Mouse (Mus musculus) G1E (cell line): ENCODE results near the gene Casc1. TPM values are rescaled to one million over a fixed set of nuclear protein-coding genes. Genes with fewer than 3 reads are reported as not detected.

Experiments
- ATAC-seq: 2 replicates; pipeline ENCODE4 v1.8.0; 2016; ENCODE audit warnings: mild to moderate bottlenecking; ENCODE audit not compliant: insufficient number of reproducible peaks, poor library complexity, low FRiP score, severe bottlenecking; ENCODE audit errors: extremely low read depth
- DNase-seq: peaks from one replicate; pipeline ENCODE4 v3.0.0; 2012; ENCODE audit warnings: low spot score
- H3K27me3 ChIP-seq: 2 replicates; pipeline ENCODE4 v1.6.1; 2012; ENCODE audit warnings: mild to moderate bottlenecking, low read length, inconsistent platforms; ENCODE audit not compliant: insufficient read depth
- H3K36me3 ChIP-seq: replicated peaks from 2 replicates; pipeline ENCODE3; 2012; ENCODE audit warnings: mild to moderate bottlenecking, inconsistent platforms
- H3K4me1 ChIP-seq: 2 replicates; pipeline ENCODE4 v1.6.1; 2012; ENCODE audit warnings: low read depth, low read length, inconsistent platforms, mixed read lengths; ENCODE audit not compliant: insufficient read depth
- H3K4me3 ChIP-seq: 2 replicates; pipeline ENCODE4 v1.5.1; 2012; ENCODE audit warnings: low read depth, mild to moderate bottlenecking, inconsistent platforms, low read length, moderate library complexity, mixed read lengths
- H3K9me3 ChIP-seq: replicated peaks from 2 replicates; pipeline ENCODE4 v1.6.1; 2012; ENCODE audit warnings: inconsistent platforms
- CTCF ChIP-seq: IDR thresholded peaks from 2 replicates; pipeline ENCODE4 v1.5.1; 2012; ENCODE audit warnings: low read depth, low read length, inconsistent platforms, mixed read lengths
- GATA1 ChIP-seq: IDR thresholded peaks from 2 replicates; pipeline ENCODE4 v1.6.1; 2012; ENCODE audit warnings: borderline replicate concordance, low read length, inconsistent platforms, mixed read lengths
- GATA2 ChIP-seq: IDR thresholded peaks from 2 replicates; pipeline ENCODE4 v1.6.1; 2012; ENCODE audit warnings: low read depth, low read length, inconsistent platforms, borderline replicate concordance
- POLR2AphosphoS5 ChIP-seq: IDR thresholded peaks from 2 replicates; pipeline ENCODE4 v1.6.1; 2012; ENCODE audit warnings: low read depth, low read length, inconsistent platforms; ENCODE audit not compliant: insufficient replicate concordance
- TAL1 ChIP-seq: conservative IDR thresholded peaks from 2 replicates; pipeline ENCODE4 v1.6.1; 2012; ENCODE audit warnings: low read depth, low read length, inconsistent platforms, mixed read lengths
- polyA plus RNA-seq: library from polyadenylated mRNA; stranded (reverse); fragments of >175 nt; gene quantifications from 2 replicates; pipeline ENCODE4 v1.2.3, GENCODE M21; 2012
- total RNA-seq, 2 experiments: library from RNA; stranded (forward) in 1 of 2; stranded (reverse) in 1 of 2; fragments of 200-1000 nt in 1 of 2; fragments of >200 nt in 1 of 2; fragmentation: Nextera tagmentation in 1 of 2; gene quantifications; 2 replicates each; pipeline ENCODE4 v1.2.3; 2014 to 2017

Casc1 gene
- total and polyA plus RNA-seq, 3 experiments, result 0.60 to 0.71 TPM; not detected in 1

DNA sequence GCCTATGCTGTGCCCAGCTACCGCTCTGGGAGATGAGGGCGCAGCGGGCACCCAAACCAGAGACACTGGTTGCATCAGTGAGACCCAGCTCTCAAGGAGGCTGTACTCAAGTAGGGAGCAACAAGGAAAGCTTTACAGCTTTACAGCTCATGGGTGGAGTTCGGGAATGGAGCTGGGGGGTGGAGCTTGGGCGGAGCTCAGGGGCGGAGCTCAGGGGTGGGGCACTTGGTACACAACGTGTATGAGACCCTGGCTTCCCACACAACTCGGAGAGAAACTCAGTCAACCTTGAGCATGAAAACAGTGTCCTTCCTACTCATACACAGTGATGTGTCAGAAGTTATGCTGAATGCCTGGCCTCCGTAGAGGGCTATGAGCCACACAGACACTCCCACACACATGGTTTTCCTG lies 35.2 kb downstream of the Casc1 start:
- Histone ChIP-seq H3K27me3 (no peaks in the 10 kb centered on the region), H3K36me3 (no peaks in the 10 kb centered on the region), H3K4me3 (no peak overlapping the region), H3K4me1 (no peaks in the 10 kb centered on the region), H3K9me3 (peaks cover 64% of the 10 kb centered on the region)
- no peak for TF ChIP-seq CTCF
- TF ChIP-seq GATA1, result no peak
- TF ChIP-seq GATA2, result no peak
- TF ChIP-seq POLR2AphosphoS5, result no peak
- no peak for TF ChIP-seq TAL1
- ATAC-seq, result no peak
- no peak for DNase-seq

DNA sequence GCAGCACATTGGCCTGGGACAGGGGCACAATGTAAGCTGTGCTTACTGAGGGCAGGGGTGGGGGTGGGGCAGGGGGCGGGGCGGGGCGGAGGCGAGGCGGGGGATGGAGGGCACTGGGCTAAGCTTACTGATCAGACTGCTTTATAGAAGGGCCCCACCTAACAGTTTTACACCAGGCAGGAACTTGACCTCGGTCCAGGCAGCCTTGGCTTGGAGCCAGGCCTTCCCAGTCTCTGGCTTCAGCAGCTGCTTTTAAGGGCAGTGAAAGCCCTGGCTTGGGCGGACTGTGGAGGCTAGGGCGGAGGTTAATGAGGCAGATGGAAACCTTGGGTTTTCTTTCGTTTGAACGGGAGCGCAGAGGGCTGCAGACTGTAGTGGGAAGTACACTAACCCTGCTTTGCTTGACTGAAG lies 37.0 kb downstream of the Casc1 start:
- no peaks in the 10 kb centered on the region for H3K4me1 ChIP-seq
- H3K27me3 ChIP-seq, result no peaks in the 10 kb centered on the region
- TF ChIP-seq CTCF (no peak), POLR2AphosphoS5 (no peak), GATA1 (no peak), TAL1 (no peak), GATA2 (no peak)
- no peak for ATAC-seq
- DNase-seq, result no peak
- no peak overlapping the region for H3K4me3 ChIP-seq
- peaks cover 55% of the 10 kb centered on the region for H3K9me3 ChIP-seq
- no peaks in the 10 kb centered on the region for H3K36me3 ChIP-seq

DNA sequence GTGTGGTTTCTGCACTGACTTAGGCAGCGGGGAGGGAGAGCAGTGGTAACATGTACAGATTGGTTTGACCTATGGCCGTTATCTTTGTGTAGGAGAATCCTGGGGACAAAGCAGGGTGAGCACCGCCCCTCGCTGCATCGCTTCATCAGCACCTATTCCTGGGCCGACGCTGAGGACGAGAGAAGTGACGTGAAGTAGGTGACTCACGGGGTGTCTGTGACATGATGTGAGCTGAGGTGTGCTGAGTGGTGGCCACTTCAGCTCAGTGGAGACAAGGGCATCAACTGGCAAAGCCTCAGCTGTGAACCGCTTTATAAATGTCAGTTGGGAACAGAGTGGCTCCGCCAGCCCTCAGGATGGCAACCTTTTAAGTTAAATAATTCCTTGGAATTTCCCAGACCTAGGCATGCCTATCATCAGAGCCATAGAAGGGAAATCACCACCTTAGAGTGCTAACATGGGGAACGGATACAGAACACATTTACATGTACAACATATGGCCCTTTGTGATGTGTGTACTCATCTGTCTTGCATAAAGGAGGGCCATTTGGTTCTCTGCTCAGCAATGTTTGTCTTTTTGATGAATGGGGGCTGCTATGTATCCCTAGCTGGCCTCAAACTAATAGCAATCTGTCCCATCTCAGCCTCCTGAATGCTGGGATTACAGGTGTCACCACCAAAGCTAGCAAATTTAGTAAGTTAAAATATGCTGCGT lies 38.8 kb downstream of the Casc1 start:
- no peak for ATAC-seq
- DNase-seq, result no peak
- Histone ChIP-seq H3K36me3 (no peaks in the 10 kb centered on the region), H3K4me1 (no peaks in the 10 kb centered on the region), H3K27me3 (no peaks in the 10 kb centered on the region), H3K9me3 (peaks cover 56% of the 10 kb centered on the region), H3K4me3 (no peak overlapping the region)
- no peak for TF ChIP-seq CTCF
- no peak for TF ChIP-seq GATA1
- no peak for TF ChIP-seq POLR2AphosphoS5

DNA sequence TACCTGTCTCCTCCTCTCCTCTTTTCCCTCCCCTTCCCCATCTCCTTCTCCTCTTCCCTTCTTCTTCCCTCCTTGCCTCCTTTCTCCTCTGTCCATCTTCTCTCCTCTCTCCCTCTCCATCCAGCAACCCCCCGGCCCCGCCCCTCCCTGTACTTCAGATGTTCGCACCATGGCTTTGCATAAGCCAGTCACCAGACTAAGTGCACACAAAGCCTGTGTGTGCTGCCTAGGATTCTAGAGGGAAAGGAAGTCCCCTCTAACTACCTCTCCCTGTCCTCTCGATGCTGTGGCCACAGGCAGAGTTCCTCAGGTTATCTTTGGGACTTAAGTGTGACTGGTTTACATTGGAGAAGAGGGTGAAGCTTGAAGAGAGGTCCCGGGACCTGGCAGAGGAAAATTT lies 50.2 kb downstream of the Casc1 start:
- ATAC-seq (no peak), DNase-seq (no peak)
- Histone ChIP-seq H3K9me3 (peaks cover 47% of the 10 kb centered on the region), H3K27me3 (no peaks in the 10 kb centered on the region), H3K4me1 (no peaks in the 10 kb centered on the region), H3K36me3 (no peaks in the 10 kb centered on the region), H3K4me3 (no peak overlapping the region)
- TF ChIP-seq CTCF, result no peak
- TF ChIP-seq GATA1, result no peak
- TF ChIP-seq POLR2AphosphoS5, result no peak
- TF ChIP-seq GATA2, result no peak
- TF ChIP-seq TAL1, result no peak

DNA sequence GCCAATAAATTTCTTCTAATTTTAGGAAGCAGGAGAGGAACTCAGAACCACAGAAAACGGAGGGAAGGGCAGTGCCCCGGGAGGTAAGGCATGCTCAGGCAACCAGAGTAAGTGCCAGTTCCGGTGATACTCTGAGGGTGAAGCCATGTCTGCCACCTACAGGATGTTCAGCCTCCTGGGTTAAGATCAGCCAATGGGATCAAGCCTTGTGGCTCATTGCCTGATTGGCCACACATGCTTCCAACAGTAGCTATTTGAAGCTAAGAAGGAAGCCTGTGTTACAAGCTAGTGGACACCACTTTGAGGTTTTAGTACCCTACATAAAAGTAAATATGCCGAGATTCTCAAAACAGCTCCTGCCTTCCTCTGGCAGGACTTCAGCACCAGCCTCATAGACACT lies 52.2 kb downstream of the Casc1 start:
- no peaks in the 10 kb centered on the region for H3K36me3 ChIP-seq
- H3K4me1 ChIP-seq, result no peaks in the 10 kb centered on the region
- peaks cover 32% of the 10 kb centered on the region for H3K9me3 ChIP-seq
- ATAC-seq (no peak), DNase-seq (no peak)
- no peak overlapping the region for H3K4me3 ChIP-seq
- H3K27me3 ChIP-seq, result no peaks in the 10 kb centered on the region
- TF ChIP-seq GATA1, result no peak
- no peak for TF ChIP-seq POLR2AphosphoS5
- no peak for TF ChIP-seq GATA2
- TF ChIP-seq TAL1, result no peak
- no peak for TF ChIP-seq CTCF

DNA sequence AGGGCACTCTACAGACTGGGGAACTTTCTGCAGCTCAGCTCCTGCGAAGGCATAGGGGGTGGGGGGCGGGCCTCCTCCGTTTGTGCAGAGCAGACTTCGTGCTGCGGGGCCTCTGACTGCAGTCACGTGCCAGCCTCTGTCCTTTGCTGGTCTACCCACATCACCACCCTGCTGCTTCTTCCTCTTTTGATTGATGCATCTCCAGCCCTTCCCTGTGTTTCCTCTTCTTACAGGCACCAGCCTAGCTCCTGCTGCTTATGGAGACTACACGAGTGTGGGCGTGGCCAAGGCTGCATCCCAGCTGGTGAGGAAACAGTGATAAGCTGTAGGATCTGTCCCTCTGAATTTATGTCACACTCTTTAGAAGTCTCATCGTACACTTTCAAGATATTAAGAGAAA lies 61.8 kb downstream of the Casc1 start:
- no peaks in the 10 kb centered on the region for H3K27me3 ChIP-seq
- DNase-seq (no peak), ATAC-seq (no peak)
- H3K36me3 ChIP-seq, result no peaks in the 10 kb centered on the region
- no peak for TF ChIP-seq CTCF
- no peak for TF ChIP-seq POLR2AphosphoS5
- TF ChIP-seq GATA2, result no peak
- TF ChIP-seq TAL1, result no peak
- TF ChIP-seq GATA1, result no peak
- H3K9me3 ChIP-seq, result peaks cover 44% of the 10 kb centered on the region
- no peaks in the 10 kb centered on the region for H3K4me1 ChIP-seq
- H3K4me3 ChIP-seq, result no peak overlapping the region

DNA sequence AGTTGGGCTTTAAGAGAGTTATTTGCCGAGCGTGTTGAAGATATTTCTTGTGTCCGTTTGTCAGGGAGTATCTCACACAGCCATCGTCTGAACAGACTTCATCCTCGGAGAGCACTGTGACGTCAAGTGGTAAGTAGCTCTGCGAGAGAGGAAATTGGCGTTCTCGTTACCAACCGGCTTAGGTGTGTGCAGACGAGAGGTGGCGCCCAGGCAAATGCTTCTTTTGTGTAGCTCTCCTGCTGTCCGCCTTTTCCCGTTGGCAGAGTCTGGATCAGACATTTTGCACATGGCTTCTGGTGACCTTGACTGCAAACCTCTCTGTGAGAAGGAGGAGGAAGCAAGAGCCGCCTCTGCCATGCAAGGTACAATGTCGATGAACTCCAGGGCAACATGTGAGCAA lies 63.1 kb downstream of the Casc1 start:
- DNase-seq (no peak), ATAC-seq (no peak)
- Histone ChIP-seq H3K36me3 (no peaks in the 10 kb centered on the region), H3K4me1 (no peaks in the 10 kb centered on the region), H3K27me3 (no peaks in the 10 kb centered on the region), H3K9me3 (peaks cover 56% of the 10 kb centered on the region), H3K4me3 (no peak overlapping the region)
- TF ChIP-seq CTCF (no peak), GATA1 (no peak), TAL1 (no peak), GATA2 (no peak), POLR2AphosphoS5 (no peak)
